Mouse (Mus musculus): ENCODE measurements around the gene Tsc1. TPM values are rescaled to one million over a fixed set of nuclear protein-coding genes. Genes with fewer than 3 reads are reported as not detected.

The Tsc1 gene
- polyA plus RNA-seq, 1 experiment from 2014 or later: 8.9 TPM

- Histone ChIP-seq H3K4me3 (replicated peaks) (peak overlapping the region; percentile 80), H3K36me3 (replicated peaks) (peaks cover 65% of the 10 kb centered on the region), H3K9ac (peak overlapping the region; percentile 79), H3K4me1 (replicated peaks) (peaks cover 82% of the 10 kb centered on the region), H3K27ac (replicated peaks) (peak overlapping the region; percentile 97), H3K4me2 (peak overlapping the region; percentile 74), H3K9me3 (replicated peaks) (no peaks in the 10 kb centered on the region), H3K27me3 (no peaks in the 10 kb centered on the region)
- 22% methylated on average over 9 of the region's 9 CpGs for WGBS (ENCODE audit: insufficient replicate concordance)
- peak; percentile 87 for ATAC-seq (ENCODE audit: insufficient read depth)
Observed at GRCm38 (mm10) chr2:28616874-28617273, 24.2 kb upstream of the Tsc1 start.

GRCm38 (mm10) chr2:28617498-28618486 is 23.2 kb upstream of the Tsc1 start:
- peak overlapping the region; percentile 79 for H3K9ac ChIP-seq
- peak overlapping the region; percentile 74 for H3K4me2 ChIP-seq
- peak; percentile 32 for ATAC-seq (ENCODE audit: insufficient read depth)
- no peaks in the 10 kb centered on the region for H3K9me3 ChIP-seq (replicated peaks)
- peak overlapping the region; percentile 97 for H3K27ac ChIP-seq (replicated peaks)
- no peaks in the 10 kb centered on the region for H3K27me3 ChIP-seq
- 31% methylated on average over 8 of the region's 8 CpGs for WGBS (ENCODE audit: insufficient replicate concordance)
- H3K4me3 ChIP-seq (replicated peaks): peak overlapping the region; percentile 80
- peaks cover 56% of the 10 kb centered on the region for H3K36me3 ChIP-seq (replicated peaks)
- H3K4me1 ChIP-seq (replicated peaks): peaks cover 82% of the 10 kb centered on the region

GRCm38 (mm10) chr2:28618777-28619336 is 22.2 kb upstream of the Tsc1 start:
- no peaks in the 10 kb centered on the region for H3K9me3 ChIP-seq (replicated peaks)
- 16% methylated on average over 6 of the region's 6 CpGs for WGBS (ENCODE audit: insufficient replicate concordance)
- H3K27me3 ChIP-seq: no peaks in the 10 kb centered on the region; the same call in 1 of the 2 replicates
- ATAC-seq (ENCODE audit: insufficient read depth): no peak
- H3K4me2 ChIP-seq: peak overlapping the region; percentile 74
- H3K4me3 ChIP-seq (replicated peaks): peak overlapping the region; percentile 80
- peaks cover 45% of the 10 kb centered on the region for H3K36me3 ChIP-seq (replicated peaks)
- peak overlapping the region; percentile 79 for H3K9ac ChIP-seq
- H3K27ac ChIP-seq (replicated peaks): peak overlapping the region; percentile 97
- peaks cover 75% of the 10 kb centered on the region for H3K4me1 ChIP-seq (replicated peaks)

GRCm38 (mm10) chr2:28619369-28619768 is 21.7 kb upstream of the Tsc1 start:
- H3K36me3 ChIP-seq (replicated peaks): peaks cover 40% of the 10 kb centered on the region
- H3K9me3 ChIP-seq (replicated peaks): no peaks in the 10 kb centered on the region
- H3K4me3 ChIP-seq (replicated peaks): peak overlapping the region; percentile 80
- WGBS (ENCODE audit: insufficient replicate concordance): 28% methylated on average over 6 of the region's 6 CpGs
- H3K27ac ChIP-seq (replicated peaks): peak overlapping the region; percentile 97
- H3K4me1 ChIP-seq (replicated peaks): peaks cover 74% of the 10 kb centered on the region
- no peak for ATAC-seq (ENCODE audit: insufficient read depth)
- no peaks in the 10 kb centered on the region; the same call in 1 of the 2 replicates for H3K27me3 ChIP-seq
- H3K9ac ChIP-seq: peak overlapping the region; percentile 79
- H3K4me2 ChIP-seq: peak overlapping the region; percentile 74

- no peak for ATAC-seq (ENCODE audit: insufficient read depth)
- Histone ChIP-seq H3K9me3 (replicated peaks) (no peaks in the 10 kb centered on the region), H3K36me3 (replicated peaks) (peaks cover 28% of the 10 kb centered on the region), H3K27me3 (no peaks in the 10 kb centered on the region; the same call in 1 of the 2 replicates), H3K4me1 (replicated peaks) (peaks cover 62% of the 10 kb centered on the region), H3K9ac (peak overlapping the region; percentile 79), H3K4me2 (peak overlapping the region; percentile 74), H3K4me3 (replicated peaks) (peak overlapping the region; percentile 80), H3K27ac (replicated peaks) (peak overlapping the region; percentile 97)
- WGBS (ENCODE audit: insufficient replicate concordance): 12% methylated on average over 10 of the region's 10 CpGs
Observed at GRCm38 (mm10) chr2:28620522-28620921, 20.5 kb upstream of the Tsc1 start.

GRCm38 (mm10) chr2:28621111-28621510 is 19.9 kb upstream of the Tsc1 start:
- H3K27me3 ChIP-seq: no peaks in the 10 kb centered on the region; the same call in 1 of the 2 replicates
- peak overlapping the region; percentile 74 for H3K4me2 ChIP-seq
- H3K36me3 ChIP-seq (replicated peaks): peaks cover 22% of the 10 kb centered on the region
- peak overlapping the region; percentile 80 for H3K4me3 ChIP-seq (replicated peaks)
- H3K9ac ChIP-seq: peak overlapping the region; percentile 79
- H3K4me1 ChIP-seq (replicated peaks): peaks cover 57% of the 10 kb centered on the region
- ATAC-seq (ENCODE audit: insufficient read depth): no peak
- peak overlapping the region; percentile 97 for H3K27ac ChIP-seq (replicated peaks)
- no peaks in the 10 kb centered on the region for H3K9me3 ChIP-seq (replicated peaks)
- 5% methylated on average over 2 of the region's 2 CpGs for WGBS (ENCODE audit: insufficient replicate concordance)

GRCm38 (mm10) chr2:28621664-28622171 is 19.3 kb upstream of the Tsc1 start, which contains the start of gene Gfi1b:
Gene Gfi1b (minus strand): TSS chr2:28621982.
- WGBS (ENCODE audit: insufficient replicate concordance): 2% methylated on average over 16 of the region's 16 CpGs
- Histone ChIP-seq H3K4me3 (replicated peaks) (peak within 1 kb of the TSS; percentile 80), H3K27me3 (no peaks in the 10 kb centered on the region; the same call in 1 of the 2 replicates), H3K9me3 (replicated peaks) (no peaks in the 10 kb centered on the region), H3K36me3 (replicated peaks) (peaks cover 19% of the 10 kb centered on the region), H3K4me2 (peak within 1 kb of the TSS; percentile 74), H3K27ac (replicated peaks) (peak within 1 kb of the TSS; percentile 97), H3K4me1 (replicated peaks) (peaks cover 51% of the 10 kb centered on the region), H3K9ac (peak within 1 kb of the TSS; percentile 79)
- no peak for ATAC-seq (ENCODE audit: insufficient read depth)

- H3K4me1 ChIP-seq (replicated peaks): peaks cover 41% of the 10 kb centered on the region
- no peak overlapping the region; the same call in 1 of the 2 replicates for H3K27ac ChIP-seq (replicated peaks)
- H3K9me3 ChIP-seq (replicated peaks): no peaks in the 10 kb centered on the region
- H3K36me3 ChIP-seq (replicated peaks): peaks cover 17% of the 10 kb centered on the region
- WGBS (ENCODE audit: insufficient replicate concordance): 15% methylated on average over 10 of the region's 10 CpGs
- H3K4me2 ChIP-seq: peak overlapping the region; percentile 74
- peak overlapping the region; percentile 80 for H3K4me3 ChIP-seq (replicated peaks)
- 0 out of 2 replicates have a peak, but pooled peaks have one; percentile 17 for ATAC-seq (ENCODE audit: insufficient read depth)
- H3K9ac ChIP-seq: 0 out of 2 replicates have a peak overlapping the region, but pooled peaks have one; percentile 40
- no peaks in the 10 kb centered on the region; the same call in 1 of the 2 replicates for H3K27me3 ChIP-seq
Observed at GRCm38 (mm10) chr2:28622521-28623124, 18.4 kb upstream of the Tsc1 start.

- Histone ChIP-seq H3K4me3 (replicated peaks) (no peak overlapping the region), H3K36me3 (replicated peaks) (no peaks in the 10 kb centered on the region), H3K9ac (no peak overlapping the region), H3K9me3 (replicated peaks) (no peaks in the 10 kb centered on the region), H3K27ac (replicated peaks) (no peak overlapping the region), H3K4me2 (no peak overlapping the region), H3K4me1 (replicated peaks) (peaks cover 24% of the 10 kb centered on the region), H3K27me3 (no peaks in the 10 kb centered on the region; the same call in 1 of the 2 replicates)
- ATAC-seq (ENCODE audit: insufficient read depth): no peak
- 77% methylated on average over 3 of the region's 3 CpGs for WGBS (ENCODE audit: insufficient replicate concordance)
Observed at GRCm38 (mm10) chr2:28624870-28625269, 16.2 kb upstream of the Tsc1 start.

GRCm38 (mm10) chr2:28626038-28626437 is 15.0 kb upstream of the Tsc1 start:
- Histone ChIP-seq H3K27me3 (no peaks in the 10 kb centered on the region; the same call in 1 of the 2 replicates), H3K36me3 (replicated peaks) (no peaks in the 10 kb centered on the region), H3K9me3 (replicated peaks) (no peaks in the 10 kb centered on the region), H3K4me2 (no peak overlapping the region), H3K4me3 (replicated peaks) (no peak overlapping the region), H3K9ac (no peak overlapping the region), H3K4me1 (replicated peaks) (peaks cover 22% of the 10 kb centered on the region), H3K27ac (replicated peaks) (no peak overlapping the region)
- no peak for ATAC-seq (ENCODE audit: insufficient read depth)
- 61% methylated on average over 3 of the region's 3 CpGs for WGBS (ENCODE audit: insufficient replicate concordance)

All from liver, embryonic 15.5 days (tissue).